Comparison of ENCODE assay signal across 18 mouse cellular contexts in the genomic region with DNA sequence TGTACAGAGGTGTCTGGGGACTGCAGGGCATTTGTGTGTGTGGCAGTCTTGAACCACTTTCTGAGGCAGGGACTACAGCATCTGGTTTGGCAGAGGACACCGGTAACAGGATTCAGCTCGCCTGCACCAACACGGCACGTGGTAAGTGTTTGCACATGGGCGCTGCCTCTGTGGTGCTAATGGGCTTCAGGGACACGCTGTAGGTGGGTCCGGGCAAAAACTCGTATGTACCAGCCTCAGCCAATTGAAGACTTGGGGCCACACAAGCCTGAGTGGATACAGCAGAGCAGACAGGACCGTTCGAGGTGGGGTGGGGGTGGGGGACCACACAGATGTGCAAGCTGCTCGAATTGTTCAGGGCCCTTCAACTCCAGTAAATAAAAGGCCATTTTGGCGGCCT.
DNase-seq lines count a peak whose midpoint lies in the region; ATAC-seq and TF ChIP-seq lines count a peak whose summit lies in the region.
"Had no signal": no experiment of that assay in that cellular context is flagged by ENCODE, and none has a peak within 500 bp of the region (broad histone marks: within the 10 kb centered on the region; RNA-seq: fewer than 3 reads in every experiment).

No protein-coding gene starts in this region.

- peak overlapping the region; percentile 35; the same call in 1 of the 2 replicates for H3K4me3 ChIP-seq in E14TG2a.4 (replicated peaks; ENCODE audit: low read length)
- no peak overlapping the region for H3K4me3 ChIP-seq in embryonic facial prominence, embryonic 13.5 days
- no peak overlapping the region for H3K4me3 ChIP-seq in limb, embryonic 12.5 days (replicated peaks)
- no peak overlapping the region for H3K4me3 ChIP-seq in kidney, adult 2 months (ENCODE audit: insufficient read depth, low read depth, low read length)
- H3K4me3 ChIP-seq: heart, embryonic 12.5 days; hindbrain, embryonic 15.5 days had no signal

- H3K36me3 ChIP-seq in E14TG2a.4 (ENCODE audit: insufficient read depth, low read length) = no peaks in the 10 kb centered on the region
- no peaks in the 10 kb centered on the region for H3K36me3 ChIP-seq in embryonic facial prominence, embryonic 13.5 days
- no peaks in the 10 kb centered on the region for H3K36me3 ChIP-seq in limb, embryonic 12.5 days
- H3K36me3 ChIP-seq in kidney, adult 2 months (ENCODE audit: control insufficient read depth, insufficient read depth, low read length) = no peaks in the 10 kb centered on the region
- H3K36me3 ChIP-seq: heart, embryonic 12.5 days; hindbrain, embryonic 15.5 days had no signal

- no peak overlapping the region for H3K4me2 ChIP-seq in embryonic facial prominence, embryonic 13.5 days
- H3K4me2 ChIP-seq in limb, embryonic 12.5 days = peak overlapping the region; percentile 28
- H3K4me2 ChIP-seq: heart, embryonic 12.5 days; hindbrain, embryonic 15.5 days had no signal

- 41% methylated on average over 12 of the region's 12 CpGs for WGBS in embryonic facial prominence, embryonic 13.5 days
- 13% methylated on average over 12 of the region's 12 CpGs for WGBS in limb, embryonic 12.5 days
- WGBS in kidney, adult 2 months = 68% methylated on average over 12 of the region's 12 CpGs

- H3K4me1 ChIP-seq in E14TG2a.4 (replicated peaks; ENCODE audit: low read depth, low read length) = peaks cover 8% of the 10 kb centered on the region; the same call in 1 of the 2 replicates
- peaks cover 33% of the 10 kb centered on the region for H3K4me1 ChIP-seq in embryonic facial prominence, embryonic 13.5 days
- peaks cover 36% of the 10 kb centered on the region for H3K4me1 ChIP-seq in limb, embryonic 12.5 days (replicated peaks)
- no peaks in the 10 kb centered on the region for H3K4me1 ChIP-seq in kidney, adult 2 months (ENCODE audit: control insufficient read depth, insufficient read depth, low read length)
- H3K4me1 ChIP-seq: heart, embryonic 12.5 days; hindbrain, embryonic 15.5 days had no signal

- DNase-seq in ZHBTc4 (ENCODE audit: low read depth, low spot score) = peak; percentile 6
- no peak for DNase-seq in cerebellum, adult 11-12 months
- no peak for DNase-seq in thymus, postnatal 36 days
- DNase-seq in embryo, embryonic 9.5 days (ENCODE audit: extremely low spot score) = no peak
- no peak for DNase-seq in kidney, adult 2 months
- DNase-seq: adrenal gland, adult 2 months; adrenal gland, postnatal 25 days; cerebellum, adult 2 months; cerebellum, postnatal 10 days; embryo, embryonic 11 days; gastrocnemius, postnatal 14 days had no signal

- 0 out of 2 replicates have a peak, but pooled peaks cover 4% of the 10 kb centered on the region for H3K27me3 ChIP-seq in E14TG2a.4 (ENCODE audit: insufficient read depth, low read length)
- no peaks in the 10 kb centered on the region for H3K27me3 ChIP-seq in embryonic facial prominence, embryonic 13.5 days
- H3K27me3 ChIP-seq in limb, embryonic 12.5 days = peaks cover 8% of the 10 kb centered on the region; the same call in 1 of the 2 replicates
- no peaks in the 10 kb centered on the region for H3K27me3 ChIP-seq in kidney, adult 2 months (replicated peaks; ENCODE audit: control insufficient read depth, insufficient read depth, low read length)
- H3K27me3 ChIP-seq: hindbrain, embryonic 15.5 days had no signal

- no peak overlapping the region for H3K9ac ChIP-seq in embryonic facial prominence, embryonic 13.5 days
- H3K9ac ChIP-seq in limb, embryonic 12.5 days (replicated peaks) = no peak overlapping the region
- H3K9ac ChIP-seq: heart, embryonic 12.5 days; hindbrain, embryonic 15.5 days had no signal

- no peak for TF ChIP-seq CTCF in E14TG2a.4 (conservative IDR thresholded peaks at IDR 0.05; ENCODE audit: low read length)
- no peak for TF ChIP-seq CTCF in kidney, adult 2 months (conservative IDR thresholded peaks at IDR 0.05; ENCODE audit: insufficient read depth, insufficient read length, low read depth, low read length)

- no peak for TF ChIP-seq POLR2A in kidney, adult 2 months (IDR thresholded peaks at IDR 0.05; ENCODE audit: low read depth, low read length)

- no peak overlapping the region for H3K27ac ChIP-seq in embryonic facial prominence, embryonic 13.5 days
- peak overlapping the region; percentile 41 for H3K27ac ChIP-seq in limb, embryonic 12.5 days
- no peak overlapping the region for H3K27ac ChIP-seq in kidney, adult 2 months (ENCODE audit: insufficient read depth, low read depth, low read length)
- H3K27ac ChIP-seq: hindbrain, embryonic 15.5 days had no signal

- ATAC-seq in embryonic facial prominence, embryonic 13.5 days (ENCODE audit: insufficient number of reproducible peaks, insufficient read depth, low FRiP score, low TSS enrichment, low read depth) = peak; percentile 45; the same call in 1 of the 2 replicates
- peak; percentile 61 for ATAC-seq in limb, embryonic 12.5 days (ENCODE audit: insufficient number of reproducible peaks, insufficient read depth, low FRiP score, low TSS enrichment, low read depth)
- ATAC-seq: forebrain, embryonic 16.5 days; Patski had no signal

- no peaks in the 10 kb centered on the region for H3K9me3 ChIP-seq in E14TG2a.4 (ENCODE audit: low read length)
- H3K9me3 ChIP-seq in embryonic facial prominence, embryonic 13.5 days = no peaks in the 10 kb centered on the region
- H3K9me3 ChIP-seq in limb, embryonic 12.5 days = no peaks in the 10 kb centered on the region
- H3K9me3 ChIP-seq: heart, embryonic 12.5 days; hindbrain, embryonic 15.5 days had no signal
